Mouse (Mus musculus): ENCODE data around the gene Dennd1c.

- TF ChIP-seq HCFC1 (IDR thresholded peaks at IDR 0.05; ENCODE audit: borderline replicate concordance, insufficient read depth, low read length), result no peak
- TF ChIP-seq ZNF384 (IDR thresholded peaks at IDR 0.05; ENCODE audit: low read depth, low read length), result no peak
- no peak for TF ChIP-seq ZC3H11A (IDR thresholded peaks at IDR 0.05; ENCODE audit: borderline replicate concordance, low read depth, low read length)
Observed at GRCm38 (mm10) chr17:57027471-57027870, 50.8 kb downstream of the Dennd1c start.

All from ES-E14 (cell line).